Mouse (Mus musculus): Measurements from ENCODE around the gene Atg4d.
"Not testable (repeated sequence)": the region's sequence is repeated elsewhere in the genome, so short reads cannot be mapped to it uniquely, and the experiment has no call there.

The Atg4d gene

DNA sequence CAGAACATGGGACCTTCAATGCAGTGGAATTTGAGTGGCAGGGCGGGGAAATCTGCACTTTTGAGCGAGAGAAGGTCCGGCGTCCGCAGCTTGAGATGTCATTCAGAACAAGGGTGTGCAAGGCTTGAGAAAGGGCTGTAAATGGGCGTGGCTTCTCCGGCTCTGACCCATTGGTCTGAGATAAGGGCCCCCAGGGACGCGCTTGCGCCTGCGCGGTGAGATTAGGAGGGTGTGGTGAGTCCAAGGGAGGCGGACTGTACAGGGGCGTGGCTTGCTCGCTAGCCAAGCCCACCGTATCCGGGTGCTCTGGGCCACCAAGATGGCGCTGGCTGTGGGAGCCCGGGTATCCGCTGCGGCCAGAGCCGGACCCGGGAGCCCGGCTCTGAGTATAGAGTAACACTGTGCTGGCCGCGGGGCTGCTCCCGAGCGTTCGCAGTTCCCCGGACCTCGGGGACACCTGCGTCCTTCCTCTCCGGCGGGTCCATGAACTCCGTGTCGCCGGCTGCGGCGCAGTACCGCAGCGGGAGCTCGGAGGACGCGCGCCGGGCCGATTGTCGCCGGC is at the start of gene Atg4d:
Gene Atg4d (plus strand): TSS at position 294 of the 562 bp plus-strand sequence.
- peak; percentile 98 for DNase-seq (ENCODE audit: low spot score)

GRCm38 (mm10) chr9:21216050-21216841 is 48.8 kb upstream of the Atg4d start:
- peak; percentile 14 for DNase-seq (ENCODE audit: low spot score)

DNA sequence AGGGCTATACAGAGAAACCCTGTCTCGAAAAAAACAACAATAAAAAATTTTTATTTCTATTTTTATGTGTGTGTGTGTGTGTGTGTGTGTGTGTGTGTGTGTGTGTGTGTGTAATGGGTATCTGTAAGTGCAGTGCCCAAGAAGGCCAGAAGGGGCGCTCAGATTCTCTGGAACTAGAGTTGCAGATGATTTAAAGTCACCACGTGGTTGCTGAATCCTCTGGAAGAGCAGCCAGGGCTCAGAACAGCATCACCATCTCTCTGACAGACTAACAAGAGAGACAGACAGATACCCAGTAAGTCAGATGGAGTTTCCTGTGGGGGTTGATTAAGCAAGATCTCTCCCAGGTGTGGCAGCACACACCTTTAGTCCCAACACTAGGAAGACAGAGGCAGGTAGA is 45.3 kb upstream of the Atg4d start:
- DNase-seq (ENCODE audit: low spot score), result no peak

GRCm38 (mm10) chr9:21220490-21221382 is 44.4 kb upstream of the Atg4d start:
- peak; percentile 93 for DNase-seq (ENCODE audit: low spot score)

GRCm38 (mm10) chr9:21221383-21221929 is 43.6 kb upstream of the Atg4d start:
- DNase-seq (ENCODE audit: low spot score), result peak; percentile 82

- not testable (repeated sequence) for DNase-seq (ENCODE audit: low spot score)
These were observed 41.6 kb upstream of the Atg4d start for GRCm38 (mm10) chr9:21223490-21223889.

GRCm38 (mm10) chr9:21223906-21224305 is 41.2 kb upstream of the Atg4d start:
- no peak for DNase-seq (ENCODE audit: low spot score)

DNA sequence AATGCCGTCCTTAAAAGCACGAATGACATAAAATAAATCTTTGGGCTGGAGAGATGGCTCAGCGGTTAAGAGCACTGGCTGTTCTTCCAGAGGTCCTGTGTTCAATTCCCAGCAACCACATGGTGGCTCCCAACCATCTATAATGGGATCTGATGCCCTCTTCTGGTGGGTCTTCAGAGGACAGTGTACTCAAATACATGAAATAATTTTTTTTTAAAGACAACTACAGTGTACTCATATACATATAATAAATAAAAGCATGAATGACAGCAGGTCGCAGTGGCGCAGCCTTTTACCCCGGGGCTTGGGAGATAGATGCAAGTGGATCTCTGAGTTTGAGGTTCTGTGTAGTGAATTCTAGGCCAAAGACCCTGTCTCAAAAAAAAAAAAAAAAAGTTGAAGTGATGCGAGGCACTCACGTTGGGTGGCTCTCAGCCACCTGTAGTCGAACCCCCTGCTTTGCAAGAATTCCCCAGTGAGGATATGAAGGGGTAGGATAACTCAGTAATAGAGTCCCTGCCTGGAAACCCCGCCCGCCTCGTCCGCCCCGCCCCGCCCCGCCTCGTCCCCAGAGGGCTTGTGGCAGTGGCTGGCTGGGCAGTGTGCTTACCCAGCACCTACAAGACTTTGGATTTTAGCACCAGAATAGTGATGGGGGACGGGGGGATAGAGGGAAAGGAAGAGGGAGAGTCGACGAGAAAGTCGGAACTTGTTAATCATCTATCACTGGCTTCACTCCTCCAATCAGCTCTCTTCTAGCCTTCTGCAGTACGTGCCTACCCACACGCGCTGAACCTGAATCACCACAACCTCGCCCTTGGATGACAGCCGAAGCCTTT is 40.3 kb upstream of the Atg4d start:
- DNase-seq (ENCODE audit: low spot score), result peak; percentile 9

- DNase-seq (ENCODE audit: low spot score), result no peak
These were observed 39.7 kb upstream of the Atg4d start for GRCm38 (mm10) chr9:21225415-21225758.

- DNase-seq (ENCODE audit: low spot score), result no peak
These were observed 37.8 kb upstream of the Atg4d start for GRCm38 (mm10) chr9:21227342-21227741.

DNA sequence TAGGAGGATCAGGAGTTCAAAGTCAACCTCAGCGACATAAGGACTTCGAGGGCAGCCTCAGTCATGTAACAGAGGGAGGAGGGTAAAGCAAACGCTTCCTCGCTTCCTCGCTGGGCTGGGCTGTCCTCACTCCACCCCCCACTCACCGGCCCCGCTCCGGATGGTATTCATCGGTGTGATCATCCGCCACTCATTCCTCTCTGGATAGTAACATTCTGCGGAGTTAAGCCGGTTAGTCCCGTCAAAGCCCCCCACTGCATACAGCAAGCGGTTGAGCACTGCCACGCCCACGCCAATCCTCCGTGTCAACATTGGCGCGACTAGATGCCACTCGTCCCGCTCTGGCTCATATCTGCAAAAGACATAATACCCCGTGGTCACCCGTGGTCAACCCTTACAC is 33.5 kb upstream of the Atg4d start:
- DNase-seq (ENCODE audit: low spot score), result no peak

GRCm38 (mm10) chr9:21232867-21233266 is 32.2 kb upstream of the Atg4d start:
- DNase-seq (ENCODE audit: low spot score), result no peak

DNA sequence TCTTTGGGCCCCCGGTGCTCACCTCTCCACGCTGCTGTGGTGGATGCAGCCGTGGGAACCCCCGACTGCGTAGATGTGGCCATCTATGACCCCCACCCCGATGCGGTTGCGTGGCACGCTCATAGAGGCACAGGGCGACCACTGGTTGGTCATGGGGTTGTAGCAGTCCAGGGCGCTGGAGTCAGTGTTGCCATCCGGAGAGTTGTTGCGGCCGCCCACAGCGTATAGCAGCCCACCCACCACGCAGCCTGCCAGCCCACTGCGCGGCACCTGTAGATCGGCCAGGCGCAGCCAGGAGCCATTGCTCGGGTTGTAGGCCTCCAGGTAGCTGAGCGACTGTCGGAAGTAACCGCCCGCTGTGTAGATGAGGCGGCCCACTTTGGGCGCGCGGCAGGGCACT is 31.7 kb upstream of the Atg4d start:
- no peak for DNase-seq (ENCODE audit: low spot score)

- DNase-seq (ENCODE audit: low spot score), result no peak
These were observed 31.3 kb upstream of the Atg4d start for GRCm38 (mm10) chr9:21233805-21234204.

GRCm38 (mm10) chr9:21235341-21235740 is 29.8 kb upstream of the Atg4d start:
- DNase-seq (ENCODE audit: low spot score), result no peak

DNA sequence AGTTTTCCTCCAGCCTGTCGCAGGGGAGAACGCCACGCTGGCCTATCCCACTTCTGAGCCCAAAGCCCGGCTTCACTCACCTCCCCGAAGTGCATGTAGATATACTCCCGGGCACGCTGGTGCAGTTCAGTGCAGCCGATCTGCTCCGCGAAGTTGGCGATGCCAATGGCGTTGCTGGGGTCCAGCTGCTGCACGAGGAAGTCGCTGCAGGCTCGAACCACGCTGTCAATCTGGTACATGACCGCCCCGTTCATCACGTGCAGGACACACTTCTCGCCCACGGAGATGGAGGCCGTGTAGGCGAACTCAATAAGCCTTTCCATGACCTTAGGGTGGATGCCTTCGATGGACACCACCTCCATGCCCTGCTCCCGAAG is 28.1 kb upstream of the Atg4d start:
- DNase-seq (ENCODE audit: low spot score), result no peak

- peak; percentile 47 for DNase-seq (ENCODE audit: low spot score)
These were observed 27.6 kb upstream of the Atg4d start for GRCm38 (mm10) chr9:21237368-21238003.

- DNase-seq (ENCODE audit: low spot score), result peak; percentile 13
These were observed 26.9 kb upstream of the Atg4d start for GRCm38 (mm10) chr9:21238004-21238732.

- DNase-seq (ENCODE audit: low spot score), result peak; percentile 82
These were observed 26.2 kb upstream of the Atg4d start, which contains the start of gene Keap1 for GRCm38 (mm10) chr9:21238733-21239464. Gene Keap1 (minus strand): TSS chr9:21239361.

DNA sequence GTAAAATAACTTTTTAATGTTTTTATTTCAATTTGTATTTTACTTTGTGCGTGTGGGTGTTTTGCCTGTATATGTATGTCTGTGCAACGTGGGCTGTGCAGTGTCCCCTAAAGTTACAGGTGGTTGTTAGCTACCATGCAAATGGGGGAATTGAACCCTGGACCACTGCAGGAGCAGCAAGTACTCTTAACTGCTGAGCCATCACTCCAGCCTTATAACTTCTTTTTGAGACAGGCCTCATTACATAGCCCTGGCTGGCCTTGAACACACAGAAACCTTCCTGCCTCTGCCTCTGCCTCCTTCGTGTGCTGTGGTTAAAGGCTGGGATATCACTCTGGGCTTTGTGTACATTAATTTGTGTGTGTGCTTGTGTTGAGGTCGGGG is 25.6 kb upstream of the Atg4d start:
- DNase-seq (ENCODE audit: low spot score), result no peak

Measured in MN1 (cell line).